Mouse (Mus musculus) lung, embryonic 14.5 days (tissue): ENCODE results near the gene Mad1l1. TPM values are rescaled to one million over a fixed set of nuclear protein-coding genes. Genes with fewer than 3 reads are reported as not detected.

Experiments
- ATAC-seq: fragments of 200-750 bp; cut with Nextera tagmentation; 2 replicates; pipeline ENCODE4 v1.8.0; 2017; ENCODE audit warnings: mild to moderate bottlenecking, moderate TSS enrichment, moderate library complexity; ENCODE audit not compliant: insufficient read depth
- DNase-seq: peaks from one replicate; pipeline ENCODE4 v3.0.0-alpha.2; 2015
- H3K27ac ChIP-seq: fragments of 300-500 bp; sonication (generic); 2 replicates; pipeline ENCODE4 v1.5.1; 2014; ENCODE audit warnings: low read depth, mild to moderate bottlenecking, moderate library complexity
- H3K27me3 ChIP-seq: fragments of 300-500 bp; sonication (generic); 2 replicates; pipeline ENCODE4 v1.6.1; 2014; ENCODE audit warnings: low read length, control low read depth; ENCODE audit not compliant: insufficient read depth
- H3K36me3 ChIP-seq: fragments of 300-500 bp; sonication (generic); 2 replicates; pipeline ENCODE4 v1.6.1; 2014; ENCODE audit warnings: control low read depth; ENCODE audit not compliant: insufficient read depth
- H3K4me1 ChIP-seq: fragments of 300-500 bp; sonication (generic); 2 replicates; pipeline ENCODE4 v1.6.1; 2014; ENCODE audit warnings: antibody characterized with exemption, control low read depth; ENCODE audit not compliant: insufficient read depth
- H3K4me2 ChIP-seq: fragments of 300-500 bp; sonication (generic); 2 replicates; pipeline ENCODE4 v1.6.1; 2014; ENCODE audit warnings: mild to moderate bottlenecking
- H3K4me3 ChIP-seq: fragments of 300-500 bp; sonication (generic); 2 replicates; pipeline ENCODE4 v1.5.1; 2014; ENCODE audit warnings: low read depth, low read length
- H3K9ac ChIP-seq: fragments of 300-500 bp; sonication (generic); 2 replicates; pipeline ENCODE4 v1.6.1; 2014
- H3K9me3 ChIP-seq: fragments of 300-500 bp; sonication (generic); 2 replicates; pipeline ENCODE4 v1.6.1; 2016; ENCODE audit warnings: low read depth, low read length, control low read depth
- CTCF ChIP-seq: IDR thresholded peaks from 2 replicates; pipeline ENCODE4 v1.5.1; 2016; ENCODE audit warnings: antibody characterized with exemption, low read depth
- WGBS: fragments of 180-500 bp; shearing (Covaris S2); extraction: QIAGEN DNeasy Blood & Tissue Kit; methylation state at CpG from one replicate; pipeline ENCODE4 v1.1.7; 2014; 5-methylcytosine and 5-hydroxymethylcytosine counted together
- polyA plus RNA-seq: library from polyadenylated mRNA; unstranded; fragments of >200 nt; fragmentation: Nextera tagmentation; extraction: Ambion mirVana; gene quantifications from 2 replicates; pipeline ENCODE4 v1.2.1, GENCODE M21; 2014

Mad1l1 gene
- polyA plus RNA-seq, 1 experiment from 2014 or later: 61.6 TPM

GRCm38 (mm10) chr5:140082204-140082812 is 239.0 kb downstream of the Mad1l1 start:
- no peak for TF ChIP-seq CTCF
- H3K27me3 ChIP-seq: no peaks in the 10 kb centered on the region
- 29% methylated on average over 11 of the region's 11 CpGs for WGBS
- H3K27ac ChIP-seq: no peak overlapping the region
- DNase-seq (peak; percentile 18), ATAC-seq (no peak)
- H3K4me3 ChIP-seq: no peak overlapping the region
- no peaks in the 10 kb centered on the region for H3K9me3 ChIP-seq
- H3K36me3 ChIP-seq: peaks cover 14% of the 10 kb centered on the region; the same call in 1 of the 2 replicates
- H3K9ac ChIP-seq: no peak overlapping the region
- no peak overlapping the region for H3K4me2 ChIP-seq
- H3K4me1 ChIP-seq: no peaks in the 10 kb centered on the region

- WGBS: 79% methylated on average over 10 of the region's 10 CpGs
- Histone ChIP-seq H3K9ac (no peak overlapping the region), H3K4me2 (no peak overlapping the region), H3K36me3 (0 out of 2 replicates have a peak, but pooled peaks cover 14% of the 10 kb centered on the region), H3K27me3 (no peaks in the 10 kb centered on the region), H3K4me3 (no peak overlapping the region), H3K4me1 (no peaks in the 10 kb centered on the region), H3K27ac (no peak overlapping the region), H3K9me3 (no peaks in the 10 kb centered on the region)
- TF ChIP-seq CTCF: no peak
- no peak for ATAC-seq
- DNase-seq: no peak
Measured at GRCm38 (mm10) chr5:140081084-140081483, 240.3 kb downstream of the Mad1l1 start.

GRCm38 (mm10) chr5:140079511-140079910 is 241.8 kb downstream of the Mad1l1 start:
- Histone ChIP-seq H3K4me3 (no peak overlapping the region), H3K4me2 (no peak overlapping the region), H3K4me1 (no peaks in the 10 kb centered on the region), H3K27ac (no peak overlapping the region), H3K9ac (no peak overlapping the region), H3K27me3 (no peaks in the 10 kb centered on the region), H3K36me3 (0 out of 2 replicates have a peak, but pooled peaks cover 11% of the 10 kb centered on the region), H3K9me3 (no peaks in the 10 kb centered on the region)
- no peak for ATAC-seq
- no peak for TF ChIP-seq CTCF
- no peak for DNase-seq
- WGBS: 86% methylated on average over 4 of the region's 4 CpGs

- ATAC-seq (no peak), DNase-seq (no peak)
- Histone ChIP-seq H3K4me2 (no peak overlapping the region), H3K4me1 (no peaks in the 10 kb centered on the region), H3K27ac (no peak overlapping the region), H3K36me3 (0 out of 2 replicates have a peak, but pooled peaks cover 4% of the 10 kb centered on the region), H3K9ac (no peak overlapping the region), H3K9me3 (no peaks in the 10 kb centered on the region), H3K4me3 (no peak overlapping the region), H3K27me3 (no peaks in the 10 kb centered on the region)
- WGBS: 91% methylated on average over 3 of the region's 3 CpGs
- TF ChIP-seq CTCF: no peak
Measured at GRCm38 (mm10) chr5:140078406-140078805, 242.9 kb downstream of the Mad1l1 start.

- Histone ChIP-seq H3K27ac (no peak overlapping the region), H3K9me3 (no peaks in the 10 kb centered on the region), H3K4me3 (no peak overlapping the region), H3K36me3 (no peaks in the 10 kb centered on the region), H3K4me1 (no peaks in the 10 kb centered on the region), H3K27me3 (no peaks in the 10 kb centered on the region), H3K9ac (no peak overlapping the region), H3K4me2 (no peak overlapping the region)
- TF ChIP-seq CTCF: no peak
- DNase-seq (no peak), ATAC-seq (no peak)
- WGBS: 96% methylated on average over 2 of the region's 2 CpGs
Measured at GRCm38 (mm10) chr5:140076438-140076837, 244.9 kb downstream of the Mad1l1 start.

- no peak overlapping the region for H3K4me3 ChIP-seq
- 53% methylated on average over 12 of the region's 12 CpGs for WGBS
- ATAC-seq (no peak), DNase-seq (no peak)
- H3K27ac ChIP-seq: no peak overlapping the region
- no peaks in the 10 kb centered on the region for H3K9me3 ChIP-seq
- H3K9ac ChIP-seq: no peak overlapping the region
- no peaks in the 10 kb centered on the region for H3K4me1 ChIP-seq
- no peak overlapping the region for H3K4me2 ChIP-seq
- no peaks in the 10 kb centered on the region for H3K27me3 ChIP-seq
- TF ChIP-seq CTCF: no peak
- no peaks in the 10 kb centered on the region for H3K36me3 ChIP-seq
Measured at GRCm38 (mm10) chr5:140073671-140074116, 247.7 kb downstream of the Mad1l1 start.

- WGBS: 33% methylated on average over 1 of the region's 1 CpGs
Measured at GRCm38 (mm10) chr5:140073148-140073670, 248.1 kb downstream of the Mad1l1 start.

More at GRCm38 (mm10) chr5:140073148-140073670, 248.1 kb downstream of the Mad1l1 start:
- H3K9ac ChIP-seq: no peak overlapping the region
- H3K27ac ChIP-seq: no peak overlapping the region
- H3K27me3 ChIP-seq: no peaks in the 10 kb centered on the region
- H3K4me2 ChIP-seq: no peak overlapping the region
- H3K9me3 ChIP-seq: no peaks in the 10 kb centered on the region
- no peak overlapping the region for H3K4me3 ChIP-seq
- DNase-seq (no peak), ATAC-seq (no peak)
- no peaks in the 10 kb centered on the region for H3K4me1 ChIP-seq
- no peaks in the 10 kb centered on the region for H3K36me3 ChIP-seq
- TF ChIP-seq CTCF: no peak
